Mouse (Mus musculus) neural tube, embryonic 11.5 days (tissue): ENCODE data around the gene Rasgrp3. TPM values are rescaled to one million over a fixed set of nuclear protein-coding genes. Genes with fewer than 3 reads are reported as not detected.

ENCODE experiments used
- ATAC-seq: fragments of 200-750 bp; cut with Nextera tagmentation; 2 replicates; pipeline ENCODE4 v1.8.0; 2017; ENCODE audit warnings: moderate number of reproducible peaks, mild to moderate bottlenecking, moderate TSS enrichment, moderate library complexity; ENCODE audit not compliant: insufficient read depth, low FRiP score, low TSS enrichment
- DNase-seq: peaks from one replicate; pipeline ENCODE4 v3.0.0-alpha.2; 2015; ENCODE audit warnings: low spot score
- H3K27ac ChIP-seq: fragments of 300-500 bp; sonication (generic); 2 replicates; pipeline ENCODE4 v1.5.1; 2014; ENCODE audit warnings: low read depth, mild to moderate bottlenecking, low read length
- H3K27me3 ChIP-seq: fragments of 300-500 bp; sonication (generic); 2 replicates; pipeline ENCODE4 v1.6.1; 2014; ENCODE audit warnings: mild to moderate bottlenecking, low read length, mixed read lengths; ENCODE audit not compliant: control insufficient read depth, insufficient read depth
- H3K36me3 ChIP-seq: fragments of 300-500 bp; sonication (generic); 2 replicates; pipeline ENCODE4 v1.6.1; 2014; ENCODE audit warnings: mild to moderate bottlenecking, low read length, moderate library complexity, mixed read lengths; ENCODE audit not compliant: control insufficient read depth, insufficient read depth
- H3K4me1 ChIP-seq: fragments of 300-500 bp; sonication (generic); 2 replicates; pipeline ENCODE4 v1.6.1; 2014; ENCODE audit warnings: low read length, mixed read lengths; ENCODE audit not compliant: control insufficient read depth, insufficient read depth
- H3K4me2 ChIP-seq: fragments of 300-500 bp; sonication (generic); 2 replicates; pipeline ENCODE4 v1.6.1; 2014; ENCODE audit warnings: low read depth, mild to moderate bottlenecking, moderate library complexity
- H3K4me3 ChIP-seq: fragments of 300-500 bp; sonication (generic); 2 replicates; pipeline ENCODE4 v1.5.1; 2014; ENCODE audit warnings: low read depth, low read length
- H3K9ac ChIP-seq: fragments of 300-500 bp; sonication (generic); 2 replicates; pipeline ENCODE4 v1.6.1; 2014; ENCODE audit warnings: mild to moderate bottlenecking, low read length
- H3K9me3 ChIP-seq: fragments of 300-500 bp; sonication (generic); 2 replicates; pipeline ENCODE4 v1.6.1; 2016; ENCODE audit warnings: low read length; ENCODE audit not compliant: control insufficient read depth
- WGBS: fragments of 180-500 bp; shearing (Covaris S2); extraction: QIAGEN DNeasy Blood & Tissue Kit; methylation state at CpG from one replicate; pipeline ENCODE4 v1.1.7; 2014; 5-methylcytosine and 5-hydroxymethylcytosine counted together
- polyA plus RNA-seq: library from polyadenylated mRNA; unstranded; fragments of >200 nt; fragmentation: Nextera tagmentation; extraction: Ambion mirVana; gene quantifications from 2 replicates; pipeline ENCODE4 v1.2.1, GENCODE M21; 2014

Gene Rasgrp3
- polyA plus RNA-seq, 1 experiment from 2014 or later, result 11.6 TPM

DNA sequence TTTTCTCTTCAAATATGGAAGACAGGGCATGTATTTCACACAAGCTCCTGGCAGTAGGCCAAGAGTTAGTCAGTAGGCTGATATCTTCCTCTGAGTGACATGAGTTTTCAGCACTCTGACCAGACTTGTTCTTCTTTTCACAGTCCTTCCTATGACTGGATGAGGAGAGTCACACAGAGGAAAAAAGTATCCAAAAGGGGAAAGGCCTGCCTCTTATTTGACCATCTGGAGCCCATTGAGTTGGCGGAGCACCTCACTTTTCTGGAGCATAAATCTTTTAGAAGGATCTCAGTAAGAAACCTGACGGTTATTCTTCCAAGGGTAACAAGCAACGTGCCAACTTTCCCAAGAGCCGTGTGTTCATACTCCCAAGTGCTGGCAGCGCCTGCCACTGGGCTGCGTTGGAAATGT is 62.5 kb downstream of the Rasgrp3 start:
- Histone ChIP-seq H3K9ac (no peak overlapping the region), H3K9me3 (no peaks in the 10 kb centered on the region), H3K27ac (no peak overlapping the region), H3K4me3 (no peak overlapping the region), H3K4me1 (no peaks in the 10 kb centered on the region), H3K4me2 (no peak overlapping the region), H3K36me3 (no peaks in the 10 kb centered on the region), H3K27me3 (no peaks in the 10 kb centered on the region)
- WGBS, result 75% methylated on average over 6 of the region's 6 CpGs
- ATAC-seq (no peak), DNase-seq (no peak)

GRCm38 (mm10) chr17:75503031-75503430 is 67.3 kb downstream of the Rasgrp3 start:
- WGBS, result 84% methylated on average over 3 of the region's 3 CpGs
- no peak overlapping the region for H3K9ac ChIP-seq
- H3K4me2 ChIP-seq, result no peak overlapping the region
- ATAC-seq (no peak), DNase-seq (no peak)
- H3K27me3 ChIP-seq, result no peaks in the 10 kb centered on the region
- no peaks in the 10 kb centered on the region for H3K36me3 ChIP-seq
- no peaks in the 10 kb centered on the region for H3K9me3 ChIP-seq
- H3K4me3 ChIP-seq, result no peak overlapping the region
- H3K27ac ChIP-seq, result no peak overlapping the region
- H3K4me1 ChIP-seq, result no peaks in the 10 kb centered on the region

GRCm38 (mm10) chr17:75505053-75505452 is 69.4 kb downstream of the Rasgrp3 start:
- H3K27ac ChIP-seq, result no peak overlapping the region
- ATAC-seq (no peak), DNase-seq (no peak)
- H3K27me3 ChIP-seq, result no peaks in the 10 kb centered on the region
- H3K4me1 ChIP-seq, result no peaks in the 10 kb centered on the region
- 94% methylated on average over 5 of the region's 5 CpGs for WGBS
- H3K9ac ChIP-seq, result no peak overlapping the region
- no peaks in the 10 kb centered on the region for H3K9me3 ChIP-seq
- H3K4me2 ChIP-seq, result no peak overlapping the region
- H3K36me3 ChIP-seq, result no peaks in the 10 kb centered on the region
- H3K4me3 ChIP-seq, result no peak overlapping the region

- Histone ChIP-seq H3K27ac (no peak overlapping the region), H3K36me3 (no peaks in the 10 kb centered on the region), H3K4me3 (no peak overlapping the region), H3K9ac (no peak overlapping the region), H3K4me1 (no peaks in the 10 kb centered on the region), H3K27me3 (no peaks in the 10 kb centered on the region), H3K9me3 (no peaks in the 10 kb centered on the region), H3K4me2 (no peak overlapping the region)
- WGBS, result 87% methylated on average over 10 of the region's 10 CpGs
- ATAC-seq (no peak), DNase-seq (no peak)
Measured at GRCm38 (mm10) chr17:75506097-75506675, 70.5 kb downstream of the Rasgrp3 start.

DNA sequence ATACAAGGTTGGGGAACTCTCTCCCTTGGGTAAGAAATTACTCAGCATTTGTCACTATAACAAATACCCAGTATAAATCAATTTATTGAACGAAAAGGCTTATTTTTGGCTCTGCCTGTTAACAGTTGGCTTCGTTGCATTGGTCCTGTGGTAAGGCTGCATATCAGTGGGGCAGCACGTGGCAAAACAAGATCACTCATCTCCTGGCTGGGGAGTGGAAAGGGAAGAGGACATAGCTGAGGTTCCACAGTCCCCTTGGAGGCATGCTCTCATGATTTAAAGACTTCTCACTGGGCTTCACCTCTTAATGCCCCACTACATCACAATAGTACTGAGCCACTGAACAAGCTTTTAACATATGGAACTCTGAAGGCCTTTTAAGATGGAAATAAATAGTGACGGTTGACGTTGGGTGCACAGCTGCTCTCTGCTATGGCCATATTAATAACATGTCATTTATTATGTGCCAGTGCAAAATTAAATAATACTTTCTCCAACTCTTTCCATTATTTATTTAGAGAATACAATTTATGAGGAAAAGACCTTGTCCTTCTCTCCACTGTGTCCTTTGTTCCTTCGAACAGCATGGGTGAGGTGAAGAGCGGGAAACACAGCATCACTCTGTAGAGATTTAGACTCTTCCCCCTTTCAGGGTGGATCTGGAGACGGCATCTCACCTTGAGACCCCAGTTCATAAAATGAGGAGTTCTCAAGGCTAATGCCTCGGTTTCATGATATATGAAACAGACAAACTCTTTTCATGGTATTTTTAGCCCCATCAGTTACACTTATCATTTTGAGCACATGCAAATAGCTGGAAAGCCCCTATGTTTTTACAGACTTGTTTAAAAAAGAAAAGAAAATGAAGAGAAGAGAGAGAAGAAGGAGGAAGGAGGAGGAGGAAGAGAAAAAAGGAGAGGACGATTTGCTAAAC is 71.3 kb downstream of the Rasgrp3 start:
- H3K27ac ChIP-seq, result no peak overlapping the region
- no peak overlapping the region for H3K4me2 ChIP-seq
- no peak overlapping the region for H3K4me3 ChIP-seq
- ATAC-seq (no peak), DNase-seq (no peak)
- H3K27me3 ChIP-seq, result no peaks in the 10 kb centered on the region
- H3K36me3 ChIP-seq, result no peaks in the 10 kb centered on the region
- H3K9me3 ChIP-seq, result no peaks in the 10 kb centered on the region
- 76% methylated on average over 10 of the region's 10 CpGs for WGBS
- no peak overlapping the region for H3K9ac ChIP-seq
- no peaks in the 10 kb centered on the region for H3K4me1 ChIP-seq

DNA sequence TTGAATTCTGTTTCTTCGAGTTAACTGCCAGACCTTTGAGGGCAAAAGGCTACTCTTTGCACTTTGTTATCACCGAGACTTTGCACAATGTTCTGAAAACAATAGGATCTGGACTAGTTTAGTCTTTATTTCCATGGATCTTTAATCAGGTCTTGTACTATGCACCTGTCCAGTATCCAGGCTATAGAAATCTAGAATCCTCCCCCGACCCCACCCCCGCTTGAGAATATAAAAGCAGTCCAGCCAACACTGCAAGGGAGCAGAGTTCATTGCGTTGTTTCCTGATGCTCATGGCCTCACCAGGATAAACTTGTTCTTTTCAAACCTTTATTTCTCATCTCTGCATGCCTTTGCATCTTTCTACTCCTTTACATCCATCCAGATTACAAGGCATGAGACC is 73.6 kb downstream of the Rasgrp3 start:
- no peaks in the 10 kb centered on the region for H3K36me3 ChIP-seq
- ATAC-seq (no peak), DNase-seq (no peak)
- H3K27me3 ChIP-seq, result no peaks in the 10 kb centered on the region
- H3K9me3 ChIP-seq, result no peaks in the 10 kb centered on the region
- H3K27ac ChIP-seq, result no peak overlapping the region
- no peak overlapping the region for H3K9ac ChIP-seq
- no peak overlapping the region for H3K4me3 ChIP-seq
- WGBS, result 86% methylated on average over 5 of the region's 5 CpGs
- H3K4me2 ChIP-seq, result no peak overlapping the region
- H3K4me1 ChIP-seq, result no peaks in the 10 kb centered on the region

DNA sequence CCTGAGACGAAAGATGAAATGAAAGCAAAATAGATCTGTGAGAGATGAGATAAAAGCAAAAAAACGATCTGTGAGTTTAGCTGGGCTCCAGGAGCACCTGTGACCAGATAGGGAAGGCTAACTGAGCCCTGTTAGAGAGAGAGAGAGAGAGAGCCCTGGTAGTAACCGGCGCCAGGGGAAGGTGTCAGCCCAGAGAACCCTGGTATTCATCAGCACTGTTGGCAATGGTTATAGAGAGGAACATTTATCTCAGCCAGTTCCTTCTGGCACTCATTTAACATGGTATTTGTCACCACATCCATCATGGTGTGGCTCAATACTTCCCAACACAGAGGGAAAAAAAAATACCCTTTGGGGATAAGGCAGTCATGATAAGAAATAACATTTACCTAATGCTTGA is 80.9 kb downstream of the Rasgrp3 start:
- Histone ChIP-seq H3K4me2 (no peak overlapping the region), H3K4me1 (peaks cover 5% of the 10 kb centered on the region; the same call in 1 of the 2 replicates), H3K9me3 (no peaks in the 10 kb centered on the region), H3K27me3 (no peaks in the 10 kb centered on the region), H3K27ac (no peak overlapping the region), H3K9ac (no peak overlapping the region), H3K36me3 (no peaks in the 10 kb centered on the region), H3K4me3 (no peak overlapping the region)
- ATAC-seq, result no peak
- DNase-seq, result no peak
- WGBS, result 81% methylated on average over 4 of the region's 4 CpGs

DNA sequence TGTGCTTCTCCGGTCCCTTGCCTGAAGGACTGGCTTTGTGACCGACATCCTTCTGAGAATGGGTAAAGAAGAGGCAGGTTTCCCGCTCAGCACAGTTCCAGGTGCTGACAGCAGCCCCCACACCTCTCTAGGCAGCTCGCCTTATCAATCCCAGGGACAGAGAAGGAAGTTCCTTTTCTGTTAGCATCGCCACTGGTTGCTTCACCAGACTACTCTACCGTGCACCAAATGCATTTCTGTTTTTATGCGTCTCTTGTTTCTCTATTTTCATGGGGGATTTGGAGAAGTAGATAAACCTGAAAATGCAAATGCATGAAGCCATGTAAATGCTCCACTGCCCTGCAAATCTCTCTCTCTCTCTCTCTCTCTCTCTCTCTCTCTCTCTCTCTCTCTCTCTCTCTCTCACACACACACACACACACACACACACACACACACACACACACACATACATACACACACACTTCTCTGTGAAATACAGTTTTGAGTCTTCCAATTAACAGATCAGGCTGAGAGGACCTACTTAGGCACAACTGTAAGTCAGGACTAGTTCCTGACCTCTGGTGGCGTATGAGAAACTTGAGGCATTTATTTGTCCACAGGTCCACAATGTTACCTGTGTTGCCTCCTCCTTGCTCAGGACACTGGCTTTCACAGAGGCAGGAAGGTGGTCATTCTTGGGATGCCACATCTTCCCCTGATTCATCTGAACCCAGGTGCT is 82.6 kb downstream of the Rasgrp3 start:
- DNase-seq, result no peak
- 71% methylated on average over 8 of the region's 8 CpGs for WGBS

More for the DNA sequence above, 82.6 kb downstream of the Rasgrp3 start:
- Histone ChIP-seq H3K27me3 (no peaks in the 10 kb centered on the region), H3K36me3 (no peaks in the 10 kb centered on the region), H3K4me2 (no peak overlapping the region), H3K27ac (no peak overlapping the region), H3K9me3 (no peaks in the 10 kb centered on the region), H3K9ac (no peak overlapping the region), H3K4me1 (peaks cover 5% of the 10 kb centered on the region; the same call in 1 of the 2 replicates), H3K4me3 (no peak overlapping the region)
- no peak for ATAC-seq
